Mouse (Mus musculus) bone marrow macrophage, adult 2 months (primary cell): ENCODE measurements at regions not wholly inside any gene's neighbourhood (a gene's known extent, or its start where the extent isn't known, plus 50 kb on each side); places are given as distances from the start of the nearest gene placed in this dataset.

Experiments used
- CTCF ChIP-seq: IDR thresholded peaks from 2 replicates; pipeline ENCODE4 v1.5.1; 2012; ENCODE audit warnings: low read depth, mild to moderate bottlenecking, low read length, moderate library complexity
- POLR2A ChIP-seq: IDR thresholded peaks from 2 replicates; pipeline ENCODE4 v1.6.1; 2012; ENCODE audit warnings: mild to moderate bottlenecking, low read depth, low read length, borderline replicate concordance

GRCm38 (mm10) chr17:63676791-63677190 lies 177.0 kb upstream of the Fbxl17 start:
- TF ChIP-seq CTCF = no peak
- no peak for TF ChIP-seq POLR2A
